Mouse (Mus musculus): ENCODE results near the gene Aoc1.

- TF ChIP-seq POLR2A (IDR thresholded peaks at IDR 0.05; ENCODE audit: control insufficient read depth, extremely low read depth, insufficient read depth, low read length, poor library complexity), result no peak
- no peak for TF ChIP-seq CTCF (IDR thresholded peaks at IDR 0.05; ENCODE audit: borderline replicate concordance, control insufficient read depth, extremely low read depth, insufficient read depth, low read length, poor library complexity)
Observed at GRCm38 (mm10) chr6:48956785-48957184, 84.1 kb downstream of the Aoc1 start.
